In the genomic region with DNA sequence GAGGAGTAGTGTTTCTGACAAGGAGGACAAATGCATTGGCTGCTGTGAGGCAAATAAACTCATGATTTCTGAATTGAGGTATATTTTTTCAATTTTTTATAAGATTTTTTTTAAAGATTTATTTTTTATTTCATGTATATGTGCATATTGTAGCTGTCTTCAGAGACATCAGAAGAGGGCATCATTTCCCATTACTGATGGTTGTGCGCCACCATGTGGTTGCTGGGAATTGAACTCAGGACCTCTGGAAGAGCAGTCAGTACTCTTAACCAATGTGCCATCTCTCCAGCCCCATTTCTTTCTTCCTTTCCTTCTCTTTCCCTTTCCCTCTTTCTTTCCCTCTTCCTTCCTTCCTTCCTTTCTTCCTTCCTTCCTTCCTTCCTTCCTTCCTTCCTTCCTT, we compare ENCODE assay signal across 9 mouse cellular contexts. TPM values are rescaled to one million over a fixed set of nuclear protein-coding genes. Genes with fewer than 3 reads are reported as not detected.
DNase-seq lines count a peak whose midpoint lies in the region; ATAC-seq lines count a peak whose summit lies in the region.
"Had no signal": no experiment of that assay in that cellular context is flagged by ENCODE, and none has a peak within 500 bp of the region (broad histone marks: within the 10 kb centered on the region; RNA-seq: fewer than 3 reads in every experiment).

No protein-coding gene starts in this region.

- no peaks in the 10 kb centered on the region for H3K27me3 ChIP-seq in midbrain, embryonic 10.5 days (ENCODE audit: low read depth, poor library complexity, severe bottlenecking)
- no peaks in the 10 kb centered on the region for H3K27me3 ChIP-seq in midbrain, embryonic 15.5 days (replicated peaks)
- H3K27me3 ChIP-seq in embryonic facial prominence, embryonic 14.5 days (replicated peaks; ENCODE audit: control insufficient read depth, insufficient read depth, low read length): no peaks in the 10 kb centered on the region

- H3K4me3 ChIP-seq in midbrain, embryonic 10.5 days: no peak overlapping the region
- H3K4me3 ChIP-seq in midbrain, embryonic 15.5 days: no peak overlapping the region
- no peak overlapping the region for H3K4me3 ChIP-seq in embryonic facial prominence, embryonic 14.5 days (ENCODE audit: low read depth, low read length)

- WGBS in midbrain, embryonic 10.5 days: 10% methylated on average over 1 of the region's 1 CpGs
- WGBS in midbrain, embryonic 15.5 days: 25% methylated on average over 1 of the region's 1 CpGs
- 25% methylated on average over 1 of the region's 1 CpGs for WGBS in embryonic facial prominence, embryonic 14.5 days

- no peaks in the 10 kb centered on the region for H3K9me3 ChIP-seq in midbrain, embryonic 10.5 days (replicated peaks)
- no peaks in the 10 kb centered on the region for H3K9me3 ChIP-seq in midbrain, embryonic 15.5 days
- no peaks in the 10 kb centered on the region for H3K9me3 ChIP-seq in embryonic facial prominence, embryonic 14.5 days (ENCODE audit: control insufficient read depth, low read length)

- H3K4me1 ChIP-seq in midbrain, embryonic 10.5 days: no peaks in the 10 kb centered on the region
- H3K4me1 ChIP-seq in midbrain, embryonic 15.5 days: no peaks in the 10 kb centered on the region
- no peaks in the 10 kb centered on the region for H3K4me1 ChIP-seq in embryonic facial prominence, embryonic 14.5 days (ENCODE audit: control insufficient read depth, insufficient read depth, low read length)

- H3K4me2 ChIP-seq in midbrain, embryonic 15.5 days: no peak overlapping the region
- H3K4me2 ChIP-seq in embryonic facial prominence, embryonic 14.5 days (ENCODE audit: low read depth, low read length): no peak overlapping the region

- no peak overlapping the region for H3K9ac ChIP-seq in midbrain, embryonic 15.5 days
- no peak overlapping the region for H3K9ac ChIP-seq in embryonic facial prominence, embryonic 14.5 days (ENCODE audit: low read depth, low read length)

- no peaks in the 10 kb centered on the region for H3K36me3 ChIP-seq in midbrain, embryonic 10.5 days
- no peaks in the 10 kb centered on the region for H3K36me3 ChIP-seq in midbrain, embryonic 15.5 days (replicated peaks)
- no peaks in the 10 kb centered on the region for H3K36me3 ChIP-seq in embryonic facial prominence, embryonic 14.5 days (ENCODE audit: control insufficient read depth, insufficient read depth, low read length)

- H3K27ac ChIP-seq in midbrain, embryonic 10.5 days (replicated peaks): no peak overlapping the region
- no peak overlapping the region for H3K27ac ChIP-seq in midbrain, embryonic 15.5 days
- no peak overlapping the region for H3K27ac ChIP-seq in embryonic facial prominence, embryonic 14.5 days (replicated peaks; ENCODE audit: low read depth, low read length)
- H3K27ac ChIP-seq: macrophage had no signal

- peak; percentile 18 for DNase-seq in cerebellum, adult 11 months
- DNase-seq in midbrain, embryonic 10.5 days (ENCODE audit: low spot score): peak; percentile 21
- peak; percentile 42 for DNase-seq in adrenal gland, postnatal 25 days
- peak; percentile 2 for DNase-seq in embryonic facial prominence, embryonic 14.5 days (ENCODE audit: low spot score)
- peak; percentile 42 for DNase-seq in lung, postnatal 10 days
- DNase-seq in yolk sac, embryonic 10.5 days (ENCODE audit: low spot score): peak; percentile 19

- no peak for ATAC-seq in cerebellum, adult (ENCODE audit: insufficient number of reproducible peaks, low FRiP score, low TSS enrichment)
- ATAC-seq in midbrain, embryonic 15.5 days (replicated peaks): no peak
- ATAC-seq in embryonic facial prominence, embryonic 14.5 days (ENCODE audit: low read depth): no peak

RNA-seq across cellular contexts. Expression of a gene that starts 31.0 kb away (rescaled TPM):
- polyA plus RNA-seq in midbrain, embryonic 10.5 days (2016; fragmentation: Nextera tagmentation; extraction: Ambion mirVana): 10.0 and 10.1 TPM in 2 replicates
- 2.0 and 2.7 TPM in 2 replicates for polyA plus RNA-seq in midbrain, embryonic 15.5 days (2015; fragmentation: Nextera tagmentation; extraction: Ambion mirVana)
- total RNA-seq in adrenal gland, postnatal 25 days (2021): 1.2 and 2.1 TPM in 2 replicates
- polyA plus RNA-seq in embryonic facial prominence, embryonic 14.5 days (2014; fragmentation: Nextera tagmentation; extraction: Ambion mirVana): 6.7 and 9.0 TPM in 2 replicates

RNA-seq across cellular contexts. Expression of a gene that starts 31.3 kb away (rescaled TPM):
- 28.5 and 31.4 TPM in 2 replicates for polyA plus RNA-seq in midbrain, embryonic 10.5 days (2016; fragmentation: Nextera tagmentation; extraction: Ambion mirVana)
- polyA plus RNA-seq in midbrain, embryonic 15.5 days (2015; fragmentation: Nextera tagmentation; extraction: Ambion mirVana): 23.1 and 24.1 TPM in 2 replicates
- total RNA-seq in adrenal gland, postnatal 25 days (2021): 38.6 and 40.8 TPM in 2 replicates
- polyA plus RNA-seq in embryonic facial prominence, embryonic 14.5 days (2014; fragmentation: Nextera tagmentation; extraction: Ambion mirVana): 25.8 and 29.6 TPM in 2 replicates
